Mouse (Mus musculus): Measurements from ENCODE around the gene Ncstn.
A peak's percentile ranks its signal among the peaks of the same experiment; 100 is the strongest.

The Ncstn gene

DNA sequence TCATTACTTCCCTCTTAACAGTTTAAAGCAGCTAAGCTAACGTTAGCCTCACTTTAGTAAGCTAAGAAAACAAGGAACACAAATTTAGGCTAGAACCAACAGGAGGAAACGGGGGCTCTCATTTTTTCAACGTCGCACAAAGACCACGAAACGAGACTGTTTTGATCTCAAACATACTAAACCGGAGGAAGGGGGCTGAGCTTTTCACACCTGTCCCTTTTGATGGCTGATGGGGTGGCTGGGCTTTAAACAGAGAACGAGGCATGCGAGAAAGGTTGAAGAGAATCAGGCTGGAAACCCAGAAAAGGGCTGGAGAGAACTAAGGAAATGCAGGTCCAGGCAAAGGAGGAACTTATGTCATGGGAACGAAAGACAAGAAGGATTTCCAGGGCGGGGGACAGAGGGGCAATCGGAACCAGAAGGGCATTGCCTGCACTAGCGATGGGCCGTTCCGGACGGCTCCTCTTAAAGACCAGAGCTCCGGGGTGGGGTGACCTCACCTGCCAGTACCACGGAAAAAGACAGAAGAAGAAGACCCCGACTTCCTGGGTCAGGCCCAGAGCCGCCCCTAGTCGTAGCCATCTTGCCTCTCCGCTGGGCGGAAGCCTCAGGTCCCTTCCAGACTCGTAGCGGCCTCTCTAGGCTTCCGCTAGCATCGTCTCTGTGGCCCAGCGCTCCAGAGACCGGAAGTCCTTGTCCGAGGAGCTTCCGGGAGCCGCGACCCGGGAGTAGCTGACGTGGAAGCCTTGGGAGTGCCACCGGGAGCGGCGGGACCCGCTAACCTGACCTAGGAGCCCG, at the start of gene Ncstn, which contains the start of gene Copa:
Gene Ncstn, minus strand, starts transcription at position 695 of the 798 bp plus-strand sequence.
Gene Copa, plus strand, starts transcription at position 429 of the 798 bp plus-strand sequence.
- DNase-seq (ENCODE audit: low read depth, low spot score), result peak; percentile 96

DNA sequence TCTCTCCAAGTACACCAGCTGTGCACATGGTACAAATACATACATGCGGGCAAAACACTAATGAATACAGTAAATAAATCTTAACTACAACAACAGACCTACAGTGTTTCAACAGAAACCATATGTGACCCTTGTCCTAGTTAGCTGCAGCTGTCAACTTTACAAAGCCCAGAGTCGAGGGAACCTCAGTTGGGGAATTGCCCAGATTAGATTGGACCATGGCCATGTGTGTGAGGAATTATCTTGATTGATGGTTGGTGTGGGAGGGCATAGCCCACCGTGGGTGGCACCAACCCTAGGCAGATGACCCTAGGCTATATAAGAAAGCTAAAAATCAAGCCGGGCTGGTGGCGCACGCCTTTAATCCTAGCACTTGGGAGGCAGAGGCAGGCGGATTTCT, 49.7 kb upstream of the Ncstn start:
- DNase-seq (ENCODE audit: low read depth, low spot score), result no peak

DNA sequence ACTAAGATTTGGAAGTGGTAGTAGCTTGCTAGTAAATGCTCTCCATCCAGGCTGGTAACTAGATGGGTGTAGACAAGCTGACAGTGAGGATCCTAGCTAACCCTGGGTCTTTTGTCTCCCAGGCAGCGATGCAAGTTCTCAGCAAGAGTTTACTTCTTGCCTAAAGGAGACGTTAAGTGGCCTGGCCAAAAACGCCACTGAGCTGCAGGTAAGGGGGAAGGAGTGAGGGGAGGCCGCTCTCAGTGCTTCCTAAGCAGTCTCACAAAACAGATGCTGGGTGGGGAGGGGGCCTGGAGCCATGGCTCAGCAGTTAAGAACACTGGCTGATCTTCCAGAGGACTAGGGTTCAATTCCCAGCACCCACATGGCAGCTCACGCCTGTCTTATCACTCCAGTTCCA, 47.2 kb upstream of the Ncstn start:
- no peak for DNase-seq (ENCODE audit: low read depth, low spot score)

DNA sequence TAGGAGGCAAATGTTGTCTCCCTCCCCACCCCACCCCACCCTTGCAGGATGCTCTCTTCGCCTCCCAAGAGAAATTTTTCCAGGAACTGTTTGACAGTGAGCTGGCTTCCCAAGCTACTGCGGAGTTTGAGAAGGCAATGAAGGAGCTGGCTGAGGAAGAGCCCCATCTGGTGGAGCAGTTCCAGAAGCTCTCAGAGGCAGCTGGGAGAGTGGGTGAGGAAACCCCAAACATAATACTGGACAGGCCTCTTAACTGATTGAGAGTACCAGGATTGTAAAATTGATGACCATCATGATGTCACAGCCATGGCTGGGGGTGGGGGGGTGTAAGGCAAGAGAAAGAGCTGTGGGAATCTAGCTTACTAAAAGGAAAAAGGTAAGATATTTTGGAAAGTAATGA, 46.5 kb upstream of the Ncstn start:
- peak; percentile 62 for DNase-seq (ENCODE audit: low read depth, low spot score)

DNA sequence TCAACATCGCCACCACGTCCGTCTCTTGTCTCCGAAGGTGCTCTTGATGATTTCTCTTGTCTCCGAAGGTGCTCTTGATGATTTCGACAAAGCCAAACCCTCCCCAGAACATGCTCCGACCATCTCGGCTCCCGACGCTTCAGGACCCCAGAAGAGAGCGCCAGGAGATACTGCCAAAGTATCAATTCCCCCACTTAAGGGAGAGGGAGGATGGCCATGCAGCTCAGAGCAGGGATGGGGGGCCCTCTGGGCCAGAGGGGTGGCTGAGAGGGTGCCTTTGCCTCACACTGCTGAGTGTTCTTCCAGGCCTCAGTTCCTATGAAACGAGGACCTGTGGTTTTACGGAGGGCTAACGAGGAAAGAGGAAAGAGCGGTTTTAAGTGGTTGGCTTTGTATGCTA, 46.0 kb upstream of the Ncstn start:
- no peak for DNase-seq (ENCODE audit: low read depth, low spot score)

DNA sequence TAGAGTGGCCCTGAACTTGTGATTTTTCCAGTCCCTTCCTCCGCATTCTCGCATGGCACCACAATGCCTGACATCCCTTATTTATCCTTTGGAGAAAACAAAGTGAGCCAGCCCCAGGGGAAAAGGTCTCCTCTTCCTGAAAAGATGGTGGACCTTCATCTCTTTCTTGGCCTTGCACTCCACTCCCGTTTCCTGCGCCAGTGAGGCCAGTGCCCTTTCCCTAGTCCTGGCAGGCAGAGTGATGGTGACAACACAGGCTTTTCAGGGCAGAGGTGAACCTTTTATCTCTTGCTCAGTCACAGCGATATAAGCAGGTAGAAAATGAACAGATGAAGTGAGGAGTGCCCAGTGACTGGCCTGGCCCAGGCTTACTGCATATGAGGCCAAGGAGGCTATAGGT, 44.9 kb upstream of the Ncstn start:
- DNase-seq (ENCODE audit: low read depth, low spot score), result no peak

DNA sequence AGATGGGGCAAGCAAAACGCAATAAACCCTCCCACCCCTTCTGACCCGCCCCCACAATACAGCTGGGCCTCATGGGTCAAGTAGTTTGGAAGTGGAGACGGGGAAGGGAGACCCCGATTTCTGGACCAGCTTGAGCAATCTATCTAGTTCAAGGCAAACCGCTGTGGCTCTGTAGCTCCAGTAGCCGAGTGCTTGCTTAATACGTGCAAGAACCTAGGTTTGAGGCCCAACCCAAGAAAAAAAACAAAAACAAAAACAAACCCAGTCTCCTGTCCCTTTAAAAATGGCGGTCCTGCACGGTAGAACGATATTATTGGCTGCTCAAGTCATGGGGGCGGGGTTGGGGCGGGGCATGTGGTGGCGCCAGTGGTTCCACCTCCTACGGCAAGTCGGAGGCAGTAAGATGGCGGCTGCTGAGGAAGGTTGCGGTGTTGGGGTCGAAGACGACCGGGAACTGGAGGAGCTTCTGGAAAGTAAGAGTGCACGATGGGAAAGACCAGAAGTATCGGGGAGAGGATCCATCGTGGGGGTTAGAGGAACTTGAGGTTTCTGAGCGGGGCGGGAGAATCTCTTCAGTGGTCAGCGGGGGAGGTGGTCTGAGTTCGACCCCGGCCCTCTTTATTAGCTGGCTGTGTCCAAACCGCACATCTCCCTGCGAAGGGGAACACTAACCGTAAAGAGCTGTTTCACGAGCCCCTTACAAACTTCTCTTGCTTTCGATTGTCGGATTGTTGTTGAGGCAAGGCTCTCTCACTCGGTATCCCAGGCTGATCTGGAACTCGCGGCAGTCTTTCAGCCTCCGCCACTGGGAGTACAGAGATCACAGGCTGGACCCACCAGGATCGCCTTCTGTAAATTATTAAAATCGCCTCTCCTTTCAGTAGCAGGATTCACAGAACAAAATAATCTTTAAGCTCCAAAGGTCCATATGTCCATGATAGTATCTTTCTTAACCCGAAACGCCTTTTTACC, 44.1 kb upstream of the Ncstn start, which contains the start of gene Pex19:
Gene Pex19, plus strand, starts transcription at position 380 of the 972 bp plus-strand sequence.
- DNase-seq (ENCODE audit: low read depth, low spot score), result peak; percentile 97

DNA sequence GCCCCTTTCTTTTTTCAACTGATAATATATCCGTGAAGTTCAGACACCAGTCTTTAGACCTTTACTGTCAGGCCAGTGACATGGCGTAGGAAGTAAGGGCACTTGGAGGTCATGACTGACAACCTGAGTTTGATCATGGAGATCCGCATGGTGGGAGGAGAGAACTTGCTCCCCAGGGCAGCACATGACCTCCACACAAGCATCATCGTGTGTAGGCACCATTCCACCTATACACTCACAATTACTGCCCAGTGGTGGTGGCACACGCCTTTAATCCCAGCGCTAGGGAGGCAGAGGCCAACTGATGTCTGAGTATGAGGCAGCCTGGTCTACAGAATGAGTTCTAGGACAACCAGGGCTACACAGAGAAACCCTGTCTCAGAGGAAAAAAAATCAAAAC, 42.0 kb upstream of the Ncstn start:
- no peak for DNase-seq (ENCODE audit: low read depth, low spot score)

DNA sequence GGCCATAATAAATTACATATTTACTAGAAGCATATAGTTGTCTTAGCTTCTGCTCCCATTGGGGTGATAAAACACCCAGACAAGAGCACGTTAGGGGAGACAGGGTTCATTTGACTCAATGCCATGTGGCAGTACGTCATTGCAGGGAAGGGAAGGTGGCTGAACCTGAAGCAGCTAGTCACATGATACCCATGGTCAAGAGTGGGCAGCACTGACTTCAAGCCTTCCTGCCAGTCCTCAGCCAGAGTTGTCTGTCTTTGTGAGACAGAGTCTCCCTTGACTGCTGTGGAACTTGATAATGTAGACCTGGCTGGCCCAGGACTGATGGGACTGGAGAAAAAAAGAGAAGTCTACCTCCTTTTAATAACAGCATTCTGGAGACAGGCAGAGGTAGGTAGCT, 40.1 kb upstream of the Ncstn start:
- DNase-seq (ENCODE audit: low read depth, low spot score), result no peak

DNA sequence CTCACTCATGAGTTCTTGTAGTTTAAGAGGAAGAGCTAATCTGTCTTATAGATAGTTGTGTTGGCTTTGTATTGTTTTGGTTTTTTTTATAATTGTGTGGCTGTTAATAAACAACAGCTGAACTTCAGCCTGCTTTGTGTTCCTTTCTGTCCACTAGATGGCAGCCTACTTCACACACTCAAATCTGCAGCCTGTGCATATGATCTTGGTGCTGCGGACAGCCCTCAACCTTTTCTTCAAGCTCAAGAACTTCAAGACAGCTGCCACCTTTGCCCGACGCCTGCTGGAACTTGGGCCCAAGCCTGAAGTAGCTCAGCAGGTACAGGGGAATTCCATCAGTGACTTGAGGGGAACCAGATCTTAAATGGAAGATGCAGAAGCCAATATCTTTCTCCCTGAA, 37.1 kb upstream of the Ncstn start:
- DNase-seq (ENCODE audit: low read depth, low spot score), result peak; percentile 79

DNA sequence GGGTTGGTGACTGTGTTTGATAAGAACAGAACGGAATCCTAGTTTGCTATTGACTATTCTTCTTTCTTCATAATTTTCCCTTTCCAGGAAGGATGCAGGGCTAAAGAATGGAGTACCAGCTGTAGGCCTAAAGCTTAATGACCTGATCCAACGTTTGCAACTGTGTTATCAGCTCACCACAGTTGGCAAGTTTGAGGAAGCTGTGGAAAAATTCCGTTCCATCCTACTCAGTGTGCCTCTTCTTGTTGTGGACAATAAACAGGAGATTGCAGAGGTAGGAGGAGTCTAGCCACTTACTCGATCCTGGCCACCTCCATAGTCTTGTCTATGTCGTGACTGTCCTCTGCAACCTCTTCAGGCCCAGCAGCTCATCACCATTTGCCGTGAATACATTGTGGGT, 36.5 kb upstream of the Ncstn start:
- DNase-seq (ENCODE audit: low read depth, low spot score), result no peak

DNA sequence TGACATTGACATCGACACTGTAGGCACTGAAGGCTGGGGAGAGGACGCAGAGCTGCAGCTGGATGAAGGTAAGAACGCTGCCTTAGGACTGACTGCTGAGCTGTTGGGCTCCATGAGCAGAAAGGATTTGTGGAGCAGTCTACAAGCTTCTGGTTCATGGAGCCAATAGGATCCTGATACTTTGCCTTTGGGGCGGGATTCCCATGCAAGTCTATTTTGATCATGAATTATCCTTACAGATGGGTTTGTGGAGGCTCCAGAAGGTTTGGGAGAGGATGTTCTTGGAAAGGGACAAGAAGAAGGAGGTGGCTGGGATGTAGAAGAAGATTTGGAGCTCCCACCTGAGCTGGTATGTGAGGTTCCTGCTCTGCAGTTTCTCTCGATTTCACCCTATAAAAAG, 34.4 kb upstream of the Ncstn start:
- DNase-seq (ENCODE audit: low read depth, low spot score), result no peak

DNA sequence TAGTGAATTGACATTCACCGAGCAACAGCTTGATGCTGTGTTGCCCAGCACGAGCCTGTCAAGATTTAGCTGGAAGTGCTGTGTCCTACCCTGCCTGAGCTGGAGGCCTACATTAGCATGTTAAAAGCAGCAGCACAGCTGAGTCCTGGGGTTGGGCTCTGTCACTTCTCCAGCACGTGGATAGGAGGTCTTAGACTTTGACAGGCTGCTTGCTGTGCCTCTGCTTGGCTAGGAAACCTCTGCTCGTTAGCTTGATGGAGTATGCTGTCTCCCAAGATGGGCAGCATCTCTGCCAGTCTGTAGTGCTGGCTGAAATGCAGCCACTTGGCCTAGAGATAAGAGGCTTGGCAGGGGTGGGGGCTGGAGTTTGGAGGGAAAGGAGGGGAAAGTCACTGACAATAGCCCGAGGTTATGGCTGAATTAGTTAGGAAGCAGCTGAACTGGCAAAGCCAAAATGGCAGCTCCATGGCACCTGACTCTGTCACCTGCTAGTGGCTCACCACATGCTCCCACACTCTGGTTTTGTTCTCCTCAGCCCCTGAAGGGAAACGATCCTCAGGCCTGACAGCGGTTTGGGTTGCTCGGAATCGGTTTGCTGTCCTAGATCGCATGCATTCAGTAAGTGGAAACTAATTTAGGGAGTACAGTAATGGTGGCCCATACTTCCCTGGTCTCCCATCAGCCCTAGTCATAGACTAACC, 25.3 kb upstream of the Ncstn start:
- DNase-seq (ENCODE audit: low read depth, low spot score), result peak; percentile 56

DNA sequence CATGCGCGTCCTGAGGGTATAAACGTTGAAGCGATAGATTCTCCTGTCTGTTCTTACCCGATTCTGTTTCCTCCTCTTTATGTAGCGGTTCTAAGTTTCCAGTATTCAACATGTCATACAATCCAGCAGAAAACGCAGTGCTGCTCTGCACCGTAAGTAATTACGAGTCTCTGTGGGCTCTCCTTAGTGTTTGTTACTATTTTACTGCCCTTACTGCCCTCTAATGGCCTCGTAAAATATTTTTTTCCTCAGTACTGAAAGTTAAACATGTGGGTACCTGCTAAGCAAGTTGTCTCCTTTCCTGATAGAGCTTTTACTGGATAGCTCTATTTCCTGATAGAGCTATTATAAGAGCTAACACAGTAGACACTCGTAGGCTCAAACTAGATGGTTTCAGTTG, 22.5 kb upstream of the Ncstn start:
- no peak for DNase-seq (ENCODE audit: low read depth, low spot score)

DNA sequence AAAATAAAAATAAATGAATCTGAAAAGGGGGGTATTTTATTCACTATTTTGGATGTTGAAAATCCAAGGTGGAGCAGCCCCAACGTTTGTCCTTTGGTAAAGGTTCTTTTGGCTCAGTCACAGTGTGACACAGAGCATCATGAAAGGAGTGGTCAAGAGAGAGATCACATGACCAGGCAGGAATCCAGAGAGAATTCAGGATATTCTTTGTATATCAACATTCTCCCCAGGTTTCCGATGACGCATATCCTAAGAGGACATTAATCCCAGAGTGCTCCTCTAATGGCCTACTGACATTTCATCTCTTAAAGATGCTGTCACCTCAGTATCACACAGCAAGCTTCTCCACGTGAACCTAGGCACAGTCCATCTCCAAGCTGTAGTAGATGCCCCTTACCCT, 21.0 kb upstream of the Ncstn start:
- DNase-seq (ENCODE audit: low read depth, low spot score), result no peak

DNA sequence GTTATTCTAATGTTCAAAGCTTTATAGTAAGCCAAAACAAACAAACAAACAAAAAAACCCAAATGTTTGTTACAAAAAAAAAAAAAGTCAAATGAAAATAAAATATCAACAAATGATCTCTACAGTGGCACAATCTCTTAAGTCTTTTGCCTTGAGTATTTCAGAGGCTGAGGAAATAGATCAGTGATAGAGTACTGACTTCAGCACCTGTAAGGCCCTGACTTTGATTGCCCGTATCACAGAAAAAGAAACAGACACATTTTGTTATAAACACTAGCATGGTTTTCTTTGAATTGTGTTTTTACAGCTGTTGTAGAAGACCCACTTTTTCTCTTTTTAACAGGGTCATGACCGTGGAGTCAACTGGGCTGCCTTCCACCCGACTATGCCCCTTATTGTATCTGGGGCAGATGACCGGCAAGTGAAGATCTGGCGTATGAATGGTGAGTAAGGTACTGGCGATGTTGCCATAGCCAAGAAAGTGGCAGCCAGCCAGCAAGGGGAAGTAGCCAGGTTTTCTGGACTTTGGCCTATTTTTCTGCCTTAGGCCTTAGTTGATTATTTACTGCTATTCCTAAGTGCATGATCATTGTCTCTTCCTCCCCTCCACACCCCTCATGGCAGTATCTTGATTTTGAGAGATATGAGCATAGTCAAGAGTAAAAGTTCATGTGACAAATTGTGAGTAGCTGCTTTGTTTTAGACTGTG, 16.9 kb upstream of the Ncstn start:
- no peak for DNase-seq (ENCODE audit: low read depth, low spot score)

DNA sequence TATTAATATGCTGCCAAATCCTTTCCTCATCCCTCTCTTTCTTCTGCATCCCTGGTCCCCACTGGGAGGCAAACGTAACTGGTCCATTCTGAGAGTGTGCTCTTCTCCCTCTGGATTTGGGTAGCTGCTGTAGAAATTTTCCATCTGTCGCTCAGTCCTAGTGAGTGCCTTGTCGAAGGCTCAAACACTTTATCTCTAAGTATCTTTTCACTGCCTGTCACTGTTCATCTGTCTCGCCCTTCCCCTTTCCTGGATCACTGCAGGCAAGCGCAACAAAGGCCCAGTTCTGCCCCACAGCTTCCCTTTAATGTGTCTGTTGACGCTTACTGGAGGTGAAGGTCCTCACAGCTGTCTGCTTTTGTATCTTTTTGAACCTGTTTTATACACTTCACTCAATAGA, 12.6 kb upstream of the Ncstn start:
- no peak for DNase-seq (ENCODE audit: low read depth, low spot score)

DNA sequence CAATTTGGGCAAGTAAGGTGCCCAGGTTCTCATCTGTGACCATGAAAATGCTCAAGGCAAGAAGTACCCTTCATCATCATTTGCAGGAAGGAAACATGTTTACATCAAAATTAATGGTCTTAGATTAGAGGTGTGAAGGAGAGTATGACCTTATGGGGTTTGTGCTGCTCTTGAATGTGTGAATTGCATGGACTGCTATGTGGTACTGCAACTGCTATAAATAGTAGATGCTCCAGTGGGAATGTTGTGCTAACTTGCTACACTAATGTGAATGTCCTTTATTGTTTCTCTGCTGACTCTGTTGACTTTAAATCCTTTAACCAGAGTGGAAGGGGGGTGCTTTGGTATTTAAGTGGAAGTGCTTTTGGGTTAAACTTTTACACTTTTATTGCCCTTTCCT, 11.7 kb upstream of the Ncstn start:
- no peak for DNase-seq (ENCODE audit: low read depth, low spot score)

DNA sequence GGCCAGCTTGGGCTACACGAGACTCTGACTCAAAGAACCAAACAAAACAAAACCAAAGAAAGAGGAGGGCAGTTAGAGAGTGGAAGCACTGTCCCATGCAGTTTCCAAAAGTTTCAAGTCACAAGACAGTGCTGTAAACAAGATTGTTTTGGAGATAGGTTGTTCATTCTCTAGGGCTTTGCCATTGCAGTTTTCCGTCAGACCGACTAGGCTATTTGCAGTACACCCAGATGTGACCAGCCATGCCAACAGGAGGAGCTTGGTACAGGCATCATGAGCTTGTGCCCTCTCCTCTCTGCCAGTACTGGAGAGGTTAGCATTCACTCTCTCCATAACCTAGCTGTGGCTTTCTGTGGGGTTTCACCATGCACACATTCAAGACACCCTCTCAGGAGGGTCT, 10.9 kb upstream of the Ncstn start:
- DNase-seq (ENCODE audit: low read depth, low spot score), result no peak

DNA sequence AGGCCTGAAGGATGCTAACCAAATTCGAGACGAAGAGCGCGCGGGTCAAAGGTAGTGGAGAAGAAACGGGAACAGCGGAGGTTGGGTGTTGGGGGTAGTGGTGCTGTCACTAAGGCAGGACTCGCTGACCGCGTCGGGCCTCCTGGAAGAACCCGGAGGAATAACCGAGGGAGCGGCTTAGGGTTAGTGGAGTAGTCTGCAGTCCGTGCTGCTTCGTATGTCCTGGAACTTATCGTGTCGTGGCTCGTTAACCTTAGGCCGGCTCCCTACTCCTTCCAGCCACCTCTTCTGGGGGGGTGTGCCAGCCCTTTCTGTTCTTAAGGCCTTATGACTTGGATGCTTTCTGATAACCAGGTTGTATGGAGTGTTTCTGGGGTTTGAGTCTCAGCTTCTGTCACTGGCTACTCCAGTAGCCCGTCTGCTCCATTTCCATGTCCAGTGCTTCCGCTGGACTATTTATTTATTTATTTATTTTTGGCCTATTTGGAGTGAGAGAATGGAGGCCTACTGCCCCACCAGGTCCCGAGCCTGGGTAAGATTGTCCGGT, 377 bp upstream of the Ncstn start:
- DNase-seq (ENCODE audit: low read depth, low spot score), result no peak

DNA sequence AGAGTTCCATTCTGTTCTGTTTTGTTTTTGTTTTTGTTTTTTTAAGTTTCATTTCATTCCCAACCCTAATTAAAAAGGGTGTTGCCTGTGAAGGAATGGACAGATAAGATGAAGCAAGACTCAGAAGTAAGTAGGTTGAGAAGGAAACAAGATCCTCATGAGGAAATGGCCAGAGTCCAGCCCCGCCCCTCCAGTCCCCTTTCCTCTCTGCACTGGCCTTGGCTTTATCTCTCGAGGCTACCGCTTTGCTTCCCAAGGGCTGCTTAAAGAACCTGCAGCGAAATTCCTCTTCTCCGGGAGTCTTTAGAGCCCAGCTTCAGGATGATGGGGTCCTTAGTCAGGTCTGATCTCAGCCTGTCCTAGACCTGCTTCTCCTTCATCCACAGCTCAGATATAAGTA, 4.6 kb downstream of the Ncstn start:
- no peak for DNase-seq (ENCODE audit: low read depth, low spot score)

Data from R1 (cell line).